Mouse (Mus musculus): ENCODE results near the gene Olfr996.
"Not testable (repeated sequence)": the region's sequence is repeated elsewhere in the genome, so short reads cannot be mapped to it uniquely, and the experiment has no call there.

The Olfr996 gene

GRCm38 (mm10) chr2:85578915-85579314 lies at the start of gene Olfr996:
TSS of gene Olfr996 (plus strand) at chr2:85579215.
- DNase-seq = no peak

GRCm38 (mm10) chr2:85532082-85532778 lies 46.8 kb upstream of the Olfr996 start:
- no peak for DNase-seq

- no peak for DNase-seq
Measured at GRCm38 (mm10) chr2:85533934-85534333, 45.1 kb upstream of the Olfr996 start.

- DNase-seq = no peak
Measured at GRCm38 (mm10) chr2:85554806-85555205, 24.2 kb upstream of the Olfr996 start.

GRCm38 (mm10) chr2:85560226-85560625 lies 18.8 kb upstream of the Olfr996 start:
- DNase-seq = no peak

- DNase-seq = peak; percentile 5 to 10
Measured at GRCm38 (mm10) chr2:85561187-85561586, 17.8 kb upstream of the Olfr996 start.

- DNase-seq = not testable (repeated sequence)
Measured at GRCm38 (mm10) chr2:85588648-85589047, 9.6 kb downstream of the Olfr996 start, which contains the start of gene Olfr998. TSS of gene Olfr998 (plus strand) at chr2:85588948.

GRCm38 (mm10) chr2:85611803-85612202 lies 32.8 kb downstream of the Olfr996 start, which contains the start of gene Olfr1000:
TSS of gene Olfr1000 (minus strand) at chr2:85611903.
- no peak for DNase-seq

Data from cerebellum, adult 18-20 months (tissue).